Mouse (Mus musculus) liver, embryonic 14.5 days (tissue): ENCODE measurements around the gene Efl1.

Source experiments
- CTCF ChIP-seq: IDR thresholded peaks from 2 replicates; pipeline ENCODE4 v1.5.1; 2016; ENCODE audit warnings: antibody characterized with exemption, low read depth, control low read depth
- EP300 ChIP-seq: IDR thresholded peaks from 2 replicates; pipeline ENCODE4 v1.6.1; 2016; ENCODE audit warnings: antibody characterized with exemption, low read depth

DNA sequence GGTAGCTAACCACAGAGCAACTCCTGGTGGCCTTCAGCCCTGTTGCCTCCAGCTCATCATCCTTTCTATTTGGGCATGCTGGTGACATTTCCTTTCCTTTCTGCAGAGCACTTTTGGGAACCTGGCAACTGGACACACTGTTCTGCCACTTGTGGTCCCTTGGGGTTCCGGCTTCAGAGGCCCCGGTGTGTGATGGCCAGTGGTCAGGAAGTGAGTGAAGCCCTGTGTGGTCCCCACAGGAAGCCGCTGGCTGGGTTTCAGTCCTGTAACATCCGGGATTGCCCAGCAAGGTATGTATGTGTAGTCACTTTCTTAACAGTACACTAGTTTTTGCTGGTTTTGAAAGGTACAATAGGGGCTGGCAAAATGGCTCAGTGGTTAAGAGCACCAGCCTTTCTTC lies 46.4 kb upstream of the Efl1 start:
- TF ChIP-seq CTCF (no peak), EP300 (no peak)
